Mouse (Mus musculus): ENCODE results near the gene Enpp3. TPM values are rescaled to one million over a fixed set of nuclear protein-coding genes. Genes with fewer than 3 reads are reported as not detected.

Enpp3 gene
- total RNA-seq, 1 experiment = 43.2 TPM

GRCm38 (mm10) chr10:24823265-24823664 is 19.4 kb downstream of the Enpp3 start:
- Histone ChIP-seq H3K9me3 (ENCODE audit: control insufficient read depth, insufficient read depth, low read depth, low read length) (no peaks in the 10 kb centered on the region), H3K4me1 (ENCODE audit: control insufficient read depth in 2 of 2, insufficient read depth in 2 of 2, low read length in 2 of 2, poor library complexity in 1 of 2) (peaks cover 12 to 13% of the 10 kb centered on the region in 2 experiments), H3K36me3 (ENCODE audit: control insufficient read depth, insufficient read depth, low read length, poor library complexity, severe bottlenecking) (peaks cover 23% of the 10 kb centered on the region), H3K4me3 (ENCODE audit: insufficient read depth in 1 of 2, low read depth in 1 of 2, low read length in 2 of 2, poor library complexity in 1 of 2, severe bottlenecking in 1 of 2) (no peak overlapping the region), H3K9ac (ENCODE audit: insufficient read depth, low read depth, low read length, poor library complexity, severe bottlenecking) (no peak overlapping the region), H3K27ac (ENCODE audit: insufficient read depth, low read depth, low read length, poor library complexity, severe bottlenecking) (no peak overlapping the region)
- in situ Hi-C loops (cut with MboI; ENCODE audit: low sequenced_read_pairs in 2 of 2, unreplicated experiment in 2 of 2) = no loop called here
- DNase-seq (ENCODE audit: low read depth, low spot score) = no peak
- TF ChIP-seq CHD2 (IDR thresholded peaks at IDR 0.05; ENCODE audit: low read depth, low read length) (no peak), ZC3H11A (IDR thresholded peaks at IDR 0.05; ENCODE audit: borderline replicate concordance, low read depth, low read length) (no peak), ZNF384 (IDR thresholded peaks at IDR 0.05; ENCODE audit: low read depth, low read length) (no peak), HCFC1 (IDR thresholded peaks at IDR 0.05; ENCODE audit: borderline replicate concordance, insufficient read depth, low read length) (no peak), MAFK (IDR thresholded peaks at IDR 0.05; ENCODE audit: insufficient read depth, low read depth, low read length) (no peak)

- Histone ChIP-seq H3K9ac (ENCODE audit: insufficient read depth, low read depth, low read length, poor library complexity, severe bottlenecking) (no peak overlapping the region), H3K9me3 (ENCODE audit: control insufficient read depth, insufficient read depth, low read depth, low read length) (no peaks in the 10 kb centered on the region), H3K27ac (ENCODE audit: insufficient read depth, low read depth, low read length, poor library complexity, severe bottlenecking) (no peak overlapping the region), H3K4me1 (ENCODE audit: control insufficient read depth in 2 of 2, insufficient read depth in 2 of 2, low read length in 2 of 2, poor library complexity in 1 of 2) (peaks cover 13 to 14% of the 10 kb centered on the region in 2 experiments), H3K36me3 (ENCODE audit: control insufficient read depth, insufficient read depth, low read length, poor library complexity, severe bottlenecking) (peaks cover 25% of the 10 kb centered on the region), H3K4me3 (ENCODE audit: insufficient read depth in 1 of 2, low read depth in 1 of 2, low read length in 2 of 2, poor library complexity in 1 of 2, severe bottlenecking in 1 of 2) (no peak overlapping the region)
- no peak for DNase-seq (ENCODE audit: low read depth, low spot score)
- in situ Hi-C loops (cut with MboI; ENCODE audit: low sequenced_read_pairs in 2 of 2, unreplicated experiment in 2 of 2) = no loop called here
- no peak for TF ChIP-seq ZC3H11A (IDR thresholded peaks at IDR 0.05; ENCODE audit: borderline replicate concordance, low read depth, low read length)
- no peak for TF ChIP-seq MAFK (IDR thresholded peaks at IDR 0.05; ENCODE audit: insufficient read depth, low read depth, low read length)
- TF ChIP-seq HCFC1 (IDR thresholded peaks at IDR 0.05; ENCODE audit: borderline replicate concordance, insufficient read depth, low read length) = no peak
- no peak for TF ChIP-seq CHD2 (IDR thresholded peaks at IDR 0.05; ENCODE audit: low read depth, low read length)
- TF ChIP-seq ZNF384 (IDR thresholded peaks at IDR 0.05; ENCODE audit: low read depth, low read length) = no peak
These were observed 19.8 kb downstream of the Enpp3 start for GRCm38 (mm10) chr10:24822842-24823241.

DNA sequence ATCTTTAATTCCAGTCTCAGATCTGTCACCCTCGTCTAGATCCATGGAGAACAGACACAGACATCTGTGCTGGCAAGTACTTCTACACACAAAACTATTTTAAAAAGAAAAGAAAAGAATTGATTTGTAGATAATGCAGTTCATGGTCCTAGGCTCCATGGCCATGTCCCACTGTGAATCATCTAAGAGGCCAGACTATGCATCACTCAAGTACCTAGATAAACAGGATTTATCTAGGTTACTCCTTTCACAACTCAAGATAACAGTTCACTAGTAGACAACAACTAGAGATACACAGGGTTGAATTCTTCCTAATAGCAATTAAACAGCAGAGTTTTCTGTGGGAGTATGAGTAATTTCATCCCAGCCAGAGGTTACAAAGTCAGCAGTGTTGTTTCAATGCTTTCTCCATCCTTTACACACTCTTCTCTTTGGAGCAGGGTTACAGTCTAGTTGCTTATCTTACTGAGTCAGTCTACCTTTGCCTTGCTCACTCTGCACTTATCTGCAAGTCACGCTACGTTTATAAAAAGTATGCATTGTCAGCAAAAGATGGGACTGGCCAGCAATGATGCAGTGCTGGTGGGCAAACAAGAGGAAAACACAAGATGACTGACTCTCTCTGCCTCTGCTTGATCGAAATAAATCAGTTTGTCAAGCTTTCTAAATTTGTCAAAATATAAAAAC is 20.5 kb downstream of the Enpp3 start:
- peaks cover 26% of the 10 kb centered on the region for H3K36me3 ChIP-seq (ENCODE audit: control insufficient read depth, insufficient read depth, low read length, poor library complexity, severe bottlenecking)
- no peak overlapping the region for H3K9ac ChIP-seq (ENCODE audit: insufficient read depth, low read depth, low read length, poor library complexity, severe bottlenecking)
- in situ Hi-C loops (cut with MboI; ENCODE audit: low sequenced_read_pairs in 2 of 2, unreplicated experiment in 2 of 2) = no loop called here
- H3K27ac ChIP-seq (ENCODE audit: insufficient read depth, low read depth, low read length, poor library complexity, severe bottlenecking) = no peak overlapping the region
- H3K4me1 ChIP-seq (ENCODE audit: control insufficient read depth in 2 of 2, insufficient read depth in 2 of 2, low read length in 2 of 2, poor library complexity in 1 of 2) = peaks cover 13 to 14% of the 10 kb centered on the region in 2 experiments
- TF ChIP-seq ZC3H11A (IDR thresholded peaks at IDR 0.05; ENCODE audit: borderline replicate concordance, low read depth, low read length) (no peak), HCFC1 (IDR thresholded peaks at IDR 0.05; ENCODE audit: borderline replicate concordance, insufficient read depth, low read length) (no peak), ZNF384 (IDR thresholded peaks at IDR 0.05; ENCODE audit: low read depth, low read length) (no peak), CHD2 (IDR thresholded peaks at IDR 0.05; ENCODE audit: low read depth, low read length) (no peak), MAFK (IDR thresholded peaks at IDR 0.05; ENCODE audit: insufficient read depth, low read depth, low read length) (no peak)
- DNase-seq (ENCODE audit: low read depth, low spot score) = no peak
- no peak overlapping the region for H3K4me3 ChIP-seq (ENCODE audit: insufficient read depth in 1 of 2, low read depth in 1 of 2, low read length in 2 of 2, poor library complexity in 1 of 2, severe bottlenecking in 1 of 2)
- no peaks in the 10 kb centered on the region for H3K9me3 ChIP-seq (ENCODE audit: control insufficient read depth, insufficient read depth, low read depth, low read length)

DNA sequence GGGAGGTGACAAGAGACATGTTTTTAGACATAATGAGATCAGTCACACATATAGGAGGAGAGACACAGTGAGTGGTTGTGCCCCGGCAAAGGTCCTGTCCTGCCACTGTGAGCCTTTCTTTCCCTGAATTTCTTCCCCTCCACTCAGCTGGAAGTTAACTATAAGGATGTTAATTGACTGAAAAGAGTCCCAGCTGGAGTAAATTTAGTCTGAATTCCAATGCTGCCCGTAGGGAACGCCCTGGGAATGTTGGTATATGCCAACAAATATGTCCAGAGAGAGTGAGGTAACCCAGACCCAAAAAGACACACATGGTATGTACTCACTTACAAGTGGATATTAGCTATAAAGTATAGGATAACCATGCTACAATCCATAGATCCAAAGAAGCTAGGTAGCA is 23.1 kb downstream of the Enpp3 start:
- Histone ChIP-seq H3K4me3 (ENCODE audit: insufficient read depth in 1 of 2, low read depth in 1 of 2, low read length in 2 of 2, poor library complexity in 1 of 2, severe bottlenecking in 1 of 2) (no peak overlapping the region), H3K27ac (ENCODE audit: insufficient read depth, low read depth, low read length, poor library complexity, severe bottlenecking) (no peak overlapping the region; the same call in 1 of the 2 replicates), H3K4me1 (ENCODE audit: control insufficient read depth in 2 of 2, insufficient read depth in 2 of 2, low read length in 2 of 2, poor library complexity in 1 of 2) (peaks cover 6 to 10% of the 10 kb centered on the region in 2 experiments; a peak in 3 of 4 replicates), H3K9me3 (ENCODE audit: control insufficient read depth, insufficient read depth, low read depth, low read length) (no peaks in the 10 kb centered on the region), H3K36me3 (ENCODE audit: control insufficient read depth, insufficient read depth, low read length, poor library complexity, severe bottlenecking) (peaks cover 21% of the 10 kb centered on the region), H3K9ac (ENCODE audit: insufficient read depth, low read depth, low read length, poor library complexity, severe bottlenecking) (no peak overlapping the region)
- in situ Hi-C loops (cut with MboI; ENCODE audit: low sequenced_read_pairs in 2 of 2, unreplicated experiment in 2 of 2) = no loop called here
- no peak for DNase-seq (ENCODE audit: low read depth, low spot score)
- TF ChIP-seq ZNF384 (IDR thresholded peaks at IDR 0.05; ENCODE audit: low read depth, low read length) (no peak), CHD2 (IDR thresholded peaks at IDR 0.05; ENCODE audit: low read depth, low read length) (no peak), ZC3H11A (IDR thresholded peaks at IDR 0.05; ENCODE audit: borderline replicate concordance, low read depth, low read length) (no peak), MAFK (IDR thresholded peaks at IDR 0.05; ENCODE audit: insufficient read depth, low read depth, low read length) (no peak), HCFC1 (IDR thresholded peaks at IDR 0.05; ENCODE audit: borderline replicate concordance, insufficient read depth, low read length) (no peak)

Data from ES-E14 (cell line).